Mouse (Mus musculus): ENCODE measurements around the gene Celf1. TPM values are rescaled to one million over a fixed set of nuclear protein-coding genes. Genes with fewer than 3 reads are reported as not detected.
"Not testable (repeated sequence)": the region's sequence is repeated elsewhere in the genome, so short reads cannot be mapped to it uniquely, and the experiment has no call there.

The Celf1 gene
- total RNA-seq, 2 experiments from 2014 or later = 54.1 to 61.9 TPM

DNA sequence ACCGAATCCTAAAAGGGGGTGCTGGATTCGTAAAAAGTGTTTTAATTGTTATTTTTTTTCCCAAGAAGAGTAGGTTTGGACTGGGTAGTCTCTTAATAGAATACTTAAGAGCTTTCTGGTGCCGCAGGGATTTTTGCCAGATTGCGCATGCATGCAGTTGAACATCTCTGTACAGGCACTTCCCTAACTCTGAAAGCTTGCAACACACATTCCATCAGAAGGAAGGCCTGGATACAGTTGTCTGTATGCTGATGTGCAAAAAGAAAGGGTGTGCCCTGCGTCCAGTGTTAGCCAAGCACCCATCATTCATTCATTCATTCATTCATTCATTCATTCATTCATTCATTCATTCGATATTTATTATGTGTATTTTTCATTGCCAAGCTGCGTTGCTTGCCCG, 432 bp upstream of the Celf1 start:
- DNase-seq = no peak

DNA sequence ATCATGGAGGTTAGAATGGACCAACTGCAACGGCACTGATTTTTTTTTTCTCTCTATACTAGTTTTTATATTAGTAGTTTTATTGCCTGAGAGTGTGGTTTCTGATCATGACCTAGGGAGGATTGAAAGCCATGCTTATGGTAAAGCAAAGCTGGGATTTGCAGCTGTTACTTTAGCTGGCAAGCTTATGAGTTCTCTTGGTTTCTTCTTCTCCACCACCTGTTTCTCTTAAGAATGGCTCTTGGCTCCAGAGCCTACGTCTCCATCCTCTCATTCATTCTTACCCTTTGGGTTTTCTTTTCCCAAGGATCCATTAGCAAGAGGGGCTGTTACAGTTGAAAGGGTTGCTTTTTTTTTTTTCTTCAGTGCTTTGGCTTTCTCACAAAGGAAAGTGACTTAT, 1.6 kb downstream of the Celf1 start:
- DNase-seq = no peak

DNA sequence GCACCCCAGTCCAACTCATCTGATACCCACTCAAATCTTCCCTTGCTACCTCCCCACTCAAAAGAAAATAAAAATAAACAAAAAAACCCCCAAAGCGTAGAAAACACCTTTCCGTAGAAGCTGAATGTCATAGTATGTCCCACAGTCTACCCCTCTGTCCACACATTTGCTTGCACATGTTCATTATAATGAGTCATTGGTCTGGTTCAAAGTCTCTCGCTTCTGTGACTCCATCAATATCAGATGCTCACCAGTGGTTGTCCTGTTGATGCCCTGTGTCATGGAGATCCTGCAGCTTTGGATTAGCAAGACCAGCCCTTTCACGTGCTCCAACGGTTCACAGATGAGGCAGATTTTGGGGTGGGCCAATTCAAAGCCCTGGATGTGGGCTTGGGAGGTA, 10.0 kb downstream of the Celf1 start:
- no peak for DNase-seq

DNA sequence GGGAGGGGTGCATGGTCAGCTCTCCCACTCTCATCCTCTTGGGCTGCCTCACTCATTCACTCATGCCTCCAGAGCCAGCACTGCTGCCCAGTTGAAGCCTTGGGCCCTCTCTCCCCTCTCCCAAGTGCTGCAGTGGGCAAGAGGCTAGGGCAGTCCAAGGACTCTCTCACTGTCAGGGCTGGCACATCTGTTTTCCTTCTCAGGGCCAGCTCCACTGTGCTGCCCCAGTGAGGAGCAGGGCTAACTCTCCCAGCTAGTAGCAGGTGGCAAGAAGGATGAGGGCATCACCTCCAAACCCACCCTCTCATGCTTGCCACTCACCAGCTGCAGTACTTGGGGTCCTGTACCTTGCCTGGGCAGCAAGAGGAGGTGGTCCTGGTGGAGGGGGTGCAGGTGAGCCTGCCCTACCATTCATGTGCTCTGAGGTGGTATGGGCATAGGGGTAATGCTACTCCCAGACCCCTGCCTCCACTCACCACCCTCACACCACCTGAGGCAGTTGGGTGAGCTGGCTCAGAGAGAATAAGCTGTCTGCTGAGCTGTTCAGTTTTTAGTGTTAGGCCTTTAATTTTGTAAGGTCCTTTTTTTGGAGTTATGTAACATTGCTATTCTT, 10.5 kb downstream of the Celf1 start:
- no peak for DNase-seq

DNA sequence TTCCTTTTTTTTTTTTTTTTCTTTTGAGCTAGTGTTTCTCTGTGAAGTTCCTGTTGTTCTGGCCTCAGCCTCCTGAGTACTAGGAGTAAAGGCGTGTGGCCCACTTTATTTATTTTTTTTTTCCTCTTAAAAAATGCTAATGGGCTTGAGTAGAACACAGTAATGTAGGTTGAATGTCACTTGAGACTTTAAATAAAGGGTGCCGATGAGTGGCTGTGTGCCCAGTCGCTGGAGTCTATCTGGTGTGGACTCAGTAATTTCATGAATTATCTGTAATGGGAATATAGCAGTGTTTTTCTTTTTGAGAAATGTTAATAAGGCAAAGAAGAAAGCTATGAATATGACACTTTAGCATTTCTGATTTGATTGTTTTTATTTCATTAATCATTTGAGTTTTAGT, 13.3 kb downstream of the Celf1 start:
- DNase-seq = no peak

DNA sequence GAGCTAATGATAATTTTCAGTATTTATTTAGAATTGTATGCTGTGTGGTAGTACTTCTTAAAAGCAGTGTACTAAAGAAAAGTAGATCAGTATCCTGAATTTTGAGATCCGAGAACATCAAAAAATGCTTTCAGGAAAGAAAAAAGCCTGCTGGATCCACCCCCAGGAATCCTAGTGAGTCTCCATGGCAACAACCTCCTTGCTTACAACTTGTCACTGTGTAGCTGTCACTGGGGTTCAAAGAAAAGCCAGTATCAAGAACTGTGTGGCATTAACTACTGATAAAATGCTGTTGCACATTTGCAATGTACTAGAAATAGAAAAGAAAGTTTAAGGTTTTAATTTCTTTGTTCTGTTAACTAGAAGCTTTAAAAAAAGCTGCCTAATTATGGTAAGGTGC, 15.9 kb downstream of the Celf1 start:
- DNase-seq = no peak

DNA sequence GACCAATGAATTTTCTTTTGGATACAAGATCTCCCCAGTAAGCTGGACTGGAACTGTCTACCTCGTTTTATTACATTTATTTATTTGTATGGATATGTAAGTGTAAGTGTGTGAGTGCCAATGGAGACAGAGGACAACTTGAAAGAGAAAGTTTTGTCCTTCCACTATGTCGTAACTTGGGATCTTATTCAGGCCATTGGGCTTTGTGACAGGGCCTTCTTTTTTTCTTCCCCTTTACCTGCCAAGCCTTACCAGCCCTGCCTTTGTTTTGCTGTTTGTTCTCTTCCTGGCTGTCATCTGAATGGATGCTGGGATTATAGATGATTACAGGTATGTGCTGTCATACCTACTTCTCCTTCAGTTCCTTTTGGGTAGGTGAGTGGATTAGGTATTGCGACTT, 18.7 kb downstream of the Celf1 start:
- DNase-seq = no peak

DNA sequence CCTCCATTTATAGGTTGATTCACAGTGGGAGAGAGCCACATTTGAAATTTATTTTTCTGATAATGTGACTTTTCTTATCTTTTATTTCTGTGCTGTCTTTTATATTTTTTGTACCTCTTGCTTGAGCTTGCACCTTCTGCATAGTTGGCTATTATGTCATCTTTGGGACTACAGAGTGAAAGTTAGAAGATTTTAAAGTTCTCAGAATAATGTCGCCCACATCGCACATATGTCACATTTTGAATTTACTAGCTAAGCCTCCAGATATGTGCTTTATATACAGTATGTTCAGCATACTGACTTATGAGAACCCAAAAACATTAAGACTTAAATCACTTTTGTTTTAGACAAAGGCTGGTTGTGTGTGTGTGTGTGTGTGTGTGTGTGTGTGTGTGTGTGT, 19.8 kb downstream of the Celf1 start:
- DNase-seq = no peak

DNA sequence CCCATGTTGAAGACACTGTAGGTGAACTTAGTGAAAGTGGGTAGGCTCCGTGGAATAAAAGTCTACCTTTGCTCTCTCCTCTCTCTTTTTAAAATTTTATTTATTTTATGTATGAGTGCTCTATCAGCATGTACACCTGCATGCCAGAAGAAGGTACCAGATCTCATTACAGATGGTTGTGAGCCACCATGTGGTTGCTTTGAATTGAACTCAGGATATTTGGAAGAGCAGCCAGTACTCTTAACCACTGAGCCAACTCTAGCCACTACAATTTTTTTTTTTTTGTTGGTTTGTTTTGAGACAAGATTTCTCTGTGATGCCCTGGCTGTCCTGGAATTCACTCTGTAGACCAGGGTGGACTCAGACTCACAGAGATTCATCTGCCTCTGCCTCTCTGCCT, 23.1 kb downstream of the Celf1 start:
- no peak for DNase-seq

DNA sequence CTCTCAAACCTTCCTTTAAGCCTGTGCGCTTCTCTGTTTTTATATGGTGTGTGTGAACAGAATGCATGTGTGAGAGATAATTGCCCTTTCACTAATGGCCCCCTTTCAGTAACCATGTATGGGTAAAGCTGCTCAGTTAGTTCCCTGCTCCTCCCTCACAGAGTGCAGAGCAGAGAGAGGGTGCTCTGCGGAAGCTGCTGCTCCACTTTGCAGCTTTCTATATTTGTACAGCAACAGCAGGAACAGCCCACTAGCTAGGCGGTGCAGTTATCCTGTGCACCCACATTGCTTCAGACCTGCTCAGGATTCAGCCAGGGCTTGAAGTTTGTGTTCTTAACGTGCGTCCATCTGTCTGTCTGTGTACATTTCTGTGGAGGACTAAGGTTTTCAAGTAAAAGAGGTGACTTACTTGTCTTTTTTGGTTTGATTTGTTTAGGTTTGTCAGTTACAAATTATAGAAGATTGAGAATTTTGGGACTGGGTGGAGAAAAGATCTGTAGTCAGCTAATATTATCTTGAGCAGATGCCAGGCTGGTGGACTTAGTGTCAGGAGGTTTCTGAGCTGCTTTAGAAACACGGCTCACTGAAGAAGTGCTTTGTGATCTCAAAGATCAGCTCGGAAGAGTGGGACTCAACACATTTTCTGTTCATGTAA, 24.8 kb downstream of the Celf1 start:
- DNase-seq = peak; percentile 4

DNA sequence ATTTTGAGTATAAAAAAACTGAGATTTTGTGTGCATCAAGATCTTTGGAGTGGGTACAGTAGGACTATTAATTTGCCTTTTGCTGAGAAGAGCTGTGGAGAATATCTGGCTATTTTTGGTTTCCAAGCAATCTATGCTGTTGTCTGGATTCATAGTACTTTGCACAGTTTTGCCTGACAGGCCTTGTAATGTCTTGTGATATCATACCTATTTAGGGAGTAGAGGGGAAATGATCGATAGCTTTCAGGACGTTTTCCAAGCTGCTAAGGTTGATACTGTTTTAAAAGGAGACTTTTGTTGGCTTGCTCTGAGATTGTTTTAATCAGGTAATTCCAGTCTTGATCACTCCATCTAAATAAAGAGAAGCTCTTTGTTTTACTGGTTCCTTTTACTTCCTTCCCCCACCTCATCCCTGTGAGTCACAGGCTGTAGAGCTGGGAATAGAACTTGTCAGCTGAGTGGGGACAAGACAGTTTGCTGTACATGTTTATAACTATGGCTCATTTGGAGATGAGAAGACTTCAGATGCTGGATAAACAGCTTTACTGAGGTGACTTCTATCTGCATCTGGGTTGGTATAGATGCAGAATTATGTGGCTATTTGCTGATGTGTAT, 25.4 kb downstream of the Celf1 start:
- no peak for DNase-seq

DNA sequence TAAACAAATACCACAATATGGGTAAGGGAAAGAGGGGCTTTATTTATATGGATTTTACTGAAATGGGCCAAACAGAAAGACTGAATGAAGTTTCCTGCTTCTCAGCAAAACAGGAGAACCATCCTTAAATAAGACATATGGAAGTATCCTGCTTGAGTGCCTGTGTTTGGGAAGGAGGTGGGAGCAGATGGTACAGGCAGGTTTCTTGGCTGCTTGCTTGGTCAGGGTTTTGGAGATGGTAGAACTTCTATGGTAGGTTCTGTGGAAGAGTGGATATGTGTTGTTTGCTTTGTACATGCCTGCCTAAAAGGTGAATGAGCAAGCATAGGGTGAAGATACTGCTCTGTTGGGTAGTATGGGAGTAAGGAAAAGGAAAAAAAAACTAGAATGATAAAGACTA, 30.4 kb downstream of the Celf1 start:
- DNase-seq = no peak

DNA sequence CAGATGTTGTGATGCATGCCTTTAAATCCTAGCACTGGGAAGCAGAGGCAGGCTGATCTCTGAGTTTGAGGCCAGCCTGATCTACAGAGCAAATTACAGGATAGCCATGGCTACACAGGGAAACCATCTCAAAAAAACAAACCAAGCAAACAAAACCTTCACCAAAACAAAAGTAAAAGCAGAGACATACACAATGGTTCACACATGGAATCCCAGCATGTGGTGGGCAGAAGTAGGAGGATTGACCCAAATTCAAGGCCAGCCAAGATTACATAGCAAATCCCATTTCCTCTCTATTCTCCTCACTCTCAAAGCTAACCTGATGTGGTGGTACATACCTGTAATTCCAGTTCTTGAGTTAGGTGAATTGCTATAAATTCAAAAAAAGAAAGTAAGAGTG, 33.9 kb downstream of the Celf1 start:
- DNase-seq = no peak

DNA sequence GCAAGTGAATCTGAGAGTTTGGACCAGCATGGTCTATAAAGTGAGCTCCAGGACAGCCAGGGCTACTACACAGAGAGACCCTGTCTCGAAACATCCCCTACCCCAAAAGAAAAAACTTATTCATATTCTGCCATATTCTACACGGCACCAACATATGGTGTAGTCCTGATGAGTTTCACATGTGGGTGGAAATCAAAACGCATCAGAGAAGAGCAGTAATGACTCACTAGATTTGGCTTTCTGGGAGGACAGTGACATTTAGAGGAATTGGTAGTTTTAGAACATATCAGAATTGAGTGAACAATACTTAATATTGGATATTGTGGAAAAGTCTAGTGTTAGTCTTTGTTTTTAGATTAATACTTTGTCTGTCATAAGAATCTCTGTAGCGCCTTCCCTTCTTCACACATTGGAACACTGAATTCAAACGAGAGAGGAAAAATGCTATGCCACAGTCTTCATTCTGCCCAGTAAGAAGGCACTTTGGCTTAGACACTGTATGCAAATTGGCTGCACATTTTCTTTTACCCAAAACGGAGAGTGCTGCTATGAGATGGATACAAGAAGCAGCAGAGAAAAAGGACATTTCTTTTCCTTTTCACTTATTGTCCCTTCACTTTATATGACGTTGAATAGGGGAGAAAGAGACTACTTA, 35.1 kb downstream of the Celf1 start:
- DNase-seq = no peak

DNA sequence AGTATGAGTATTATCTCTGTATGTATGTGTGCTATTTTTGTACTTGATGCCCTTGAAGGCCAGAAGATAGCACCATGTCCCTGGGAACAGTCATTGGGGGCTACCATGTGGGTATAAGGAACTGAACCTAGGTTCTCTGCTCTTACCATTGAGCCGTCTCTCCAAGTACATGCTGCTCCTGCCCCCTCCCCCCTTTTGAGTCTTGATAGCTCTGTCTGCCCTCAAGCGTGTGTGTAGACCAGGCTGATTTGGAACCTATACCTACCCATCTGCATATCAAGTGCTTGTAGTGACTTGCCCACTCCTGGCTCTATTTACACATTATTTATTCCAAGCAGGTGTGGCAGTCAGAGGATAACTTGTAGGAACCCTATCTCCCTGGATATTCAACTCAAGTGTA, 36.4 kb downstream of the Celf1 start:
- no peak for DNase-seq

DNA sequence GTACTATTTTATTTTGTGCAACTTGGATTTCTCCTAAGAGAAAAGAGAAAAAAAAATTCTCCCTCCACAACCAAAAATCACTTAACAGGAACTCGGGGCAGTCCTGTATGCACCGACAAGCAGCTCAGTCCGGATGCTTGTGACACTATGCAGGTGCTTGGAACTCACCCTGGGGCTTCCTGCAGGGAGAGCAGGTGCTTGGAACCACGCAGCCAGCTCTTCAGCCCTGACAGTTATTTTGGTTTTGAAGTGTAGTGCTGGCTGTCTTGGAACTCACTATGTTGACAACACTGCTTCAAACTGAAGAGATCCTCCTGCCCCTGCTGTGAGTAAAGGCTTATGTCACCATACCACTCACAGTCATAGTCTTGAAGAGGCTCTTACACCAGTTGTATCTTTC, 37.1 kb downstream of the Celf1 start:
- DNase-seq = no peak

DNA sequence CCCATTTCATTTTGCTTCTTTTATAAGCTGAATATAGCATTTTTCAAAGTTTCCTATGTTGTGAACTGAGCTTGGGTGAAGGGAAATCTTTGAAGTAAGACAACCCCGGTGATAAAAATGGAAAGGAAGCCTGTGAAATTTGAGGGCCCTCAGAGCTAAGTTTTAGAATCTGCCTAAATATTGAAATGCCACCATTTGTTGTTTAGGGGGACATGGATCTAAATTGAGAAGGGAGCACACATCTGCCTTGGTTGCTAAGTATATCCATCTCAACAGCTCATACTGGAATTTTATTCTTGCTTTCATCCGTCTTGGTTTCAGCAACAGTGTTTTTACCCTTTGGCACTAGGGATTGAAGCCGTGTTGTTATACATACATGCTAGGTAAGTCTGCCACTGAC, 45.9 kb downstream of the Celf1 start:
- no peak for DNase-seq

DNA sequence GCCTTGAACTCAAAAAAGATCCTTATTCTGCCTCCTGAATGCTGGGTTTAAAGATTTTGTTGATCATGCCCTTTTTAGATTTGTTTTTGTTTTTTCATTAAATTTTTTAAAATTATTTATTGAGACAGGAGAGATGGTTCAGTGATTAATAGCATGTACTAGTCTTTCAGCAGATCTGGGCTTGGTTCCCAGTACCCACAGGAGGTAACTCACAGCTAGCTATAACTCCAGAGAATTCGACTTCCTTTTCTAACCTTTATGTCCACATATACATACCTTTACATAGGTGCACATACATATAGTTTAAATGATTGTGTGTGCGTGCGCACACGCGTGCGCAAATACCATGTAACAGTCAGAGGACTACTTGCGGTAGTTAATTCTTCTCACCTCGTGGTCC, 68.4 kb downstream of the Celf1 start:
- DNase-seq = no peak

DNA sequence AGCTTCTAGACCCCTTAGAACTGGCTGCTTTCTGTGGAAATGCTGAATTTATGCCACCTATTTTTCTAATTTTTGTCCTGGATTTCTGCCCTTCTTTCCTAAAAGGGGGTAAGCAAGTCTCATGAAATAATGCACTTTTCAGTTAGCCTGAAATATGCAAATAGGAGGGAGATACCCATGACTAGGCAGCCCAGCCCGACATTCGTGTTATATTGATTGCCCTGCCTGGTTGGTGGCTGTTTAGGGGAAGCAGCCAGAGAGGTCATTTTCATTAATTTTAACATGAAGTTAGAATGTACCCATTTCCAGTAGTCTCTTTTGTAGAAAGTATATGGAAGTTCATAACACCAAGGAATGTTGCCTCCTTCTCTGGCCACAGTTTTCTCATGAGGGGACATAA, 73.7 kb downstream of the Celf1 start:
- DNase-seq = no peak

DNA sequence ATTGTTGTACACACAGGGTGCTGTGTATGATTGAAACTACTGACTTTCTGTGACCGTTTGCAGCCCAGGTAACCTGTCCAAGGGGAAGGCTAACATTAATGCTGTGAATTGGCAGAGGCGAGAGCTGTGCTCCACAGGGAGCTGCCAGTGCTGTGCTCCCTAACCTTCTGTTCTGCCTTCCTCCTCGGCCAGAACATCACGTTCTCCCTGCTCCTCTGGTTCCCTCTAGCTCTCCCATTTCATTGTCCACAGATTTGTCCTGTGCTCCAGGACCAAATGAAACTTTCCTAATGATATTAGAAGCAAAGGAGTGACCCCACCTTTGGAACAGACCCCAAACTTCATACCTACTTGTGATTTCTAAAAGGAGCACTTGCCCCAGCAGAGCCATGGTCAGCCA, 75.2 kb downstream of the Celf1 start:
- no peak for DNase-seq

DNA sequence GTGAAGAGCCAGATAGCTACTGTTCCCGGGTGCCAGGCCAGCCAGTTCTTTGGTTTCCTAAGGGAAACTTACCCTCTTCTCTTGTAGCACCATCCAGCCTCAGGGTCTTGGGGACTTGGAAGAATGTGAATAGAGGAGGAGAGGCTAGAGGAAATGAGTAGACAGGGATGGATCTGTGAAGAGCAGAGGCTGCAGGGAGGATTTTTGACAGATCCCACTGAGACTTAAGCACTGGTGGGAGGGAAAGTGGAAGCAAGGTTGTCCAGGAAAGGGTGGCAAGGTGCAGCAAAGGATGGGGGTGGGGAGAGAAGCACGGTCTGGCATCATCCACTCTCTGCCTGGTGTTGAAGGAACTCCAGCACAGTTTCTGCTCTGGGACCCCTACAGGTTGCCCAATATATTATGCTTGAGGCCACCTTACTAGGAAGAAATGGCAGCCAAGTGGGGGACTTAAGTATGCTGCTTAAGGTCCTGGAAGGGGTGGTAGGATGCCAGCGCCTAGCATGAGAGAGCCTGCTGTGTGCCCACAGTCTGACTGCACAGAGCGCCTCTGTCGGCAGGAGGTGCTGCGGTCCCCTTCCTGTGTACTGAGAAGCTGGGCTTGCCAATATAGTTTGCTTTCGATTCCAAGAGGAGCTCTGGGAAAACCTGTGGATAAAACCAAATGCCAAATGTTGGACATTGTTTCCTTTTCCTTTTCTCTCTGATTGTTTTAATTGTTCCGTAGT, 78.0 kb downstream of the Celf1 start:
- peak; percentile 44 for DNase-seq

DNA sequence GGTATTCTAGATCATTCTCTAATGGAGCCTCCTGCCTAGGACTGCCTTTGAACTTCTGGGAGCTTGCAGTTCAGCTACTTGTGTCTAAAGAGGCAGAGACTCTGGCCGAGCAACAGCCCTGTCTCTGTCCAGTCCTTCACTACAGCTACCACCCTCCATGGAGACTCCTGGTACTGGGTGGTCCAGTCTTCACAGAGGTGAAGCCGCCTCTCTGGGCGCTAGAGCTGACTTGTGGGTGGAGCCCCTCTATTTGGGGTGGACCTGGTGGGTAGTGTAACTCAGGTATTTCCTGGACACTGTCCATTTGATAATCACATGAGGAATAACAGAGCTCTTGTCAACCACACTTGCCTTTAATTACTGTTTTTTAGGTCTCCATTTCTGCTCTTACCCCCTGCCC, 79.7 kb downstream of the Celf1 start:
- no peak for DNase-seq

DNA sequence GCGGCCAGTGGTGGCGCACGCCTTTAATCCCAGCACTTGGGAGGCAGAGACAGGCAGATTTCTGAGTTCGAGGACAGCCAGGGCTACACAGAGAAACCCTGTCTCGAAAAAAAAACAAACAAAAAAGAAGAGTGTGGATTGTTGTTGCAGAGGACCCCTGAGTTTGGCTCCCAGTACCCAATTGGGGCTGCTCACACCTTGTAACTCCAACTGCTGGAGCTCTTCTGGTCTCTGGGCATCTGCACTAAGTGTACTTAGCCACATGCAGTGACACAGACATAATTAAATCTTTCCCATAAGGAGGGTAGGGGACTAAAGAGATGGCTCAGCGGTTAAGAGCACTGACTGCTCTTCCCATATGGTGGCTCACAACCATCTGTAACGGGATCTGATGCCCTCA, 82.1 kb downstream of the Celf1 start:
- not testable (repeated sequence) for DNase-seq
